Mouse (Mus musculus) left cerebral cortex, postnatal 36 days (tissue): Measurements from ENCODE around the gene Btbd35f11. TPM values are rescaled to one million over a fixed set of nuclear protein-coding genes. Genes with fewer than 3 reads are reported as not detected.
"Not testable (repeated sequence)": the region's sequence is repeated elsewhere in the genome, so short reads cannot be mapped to it uniquely, and the experiment has no call there.

Source experiments
- DNase-seq, 2 experiments: peaks; one replicate each; pipeline ENCODE4 v3.0.0; 2021 to 2022; ENCODE audit warnings: low spot score in 2 of 2, mixed read lengths in 1 of 2
- intact Hi-C: fragments of 180-260 bp; cut with DNase I; formaldehyde crosslinking; loops from one replicate; pipeline ENCODE4 v1.15.1; 2025
- total RNA-seq, 2 experiments: library from RNA; stranded (reverse); gene quantifications; 2 replicates each; pipeline ENCODE4 v1.2.3; 2021

Gene Btbd35f11
- total RNA-seq: not detected

DNA sequence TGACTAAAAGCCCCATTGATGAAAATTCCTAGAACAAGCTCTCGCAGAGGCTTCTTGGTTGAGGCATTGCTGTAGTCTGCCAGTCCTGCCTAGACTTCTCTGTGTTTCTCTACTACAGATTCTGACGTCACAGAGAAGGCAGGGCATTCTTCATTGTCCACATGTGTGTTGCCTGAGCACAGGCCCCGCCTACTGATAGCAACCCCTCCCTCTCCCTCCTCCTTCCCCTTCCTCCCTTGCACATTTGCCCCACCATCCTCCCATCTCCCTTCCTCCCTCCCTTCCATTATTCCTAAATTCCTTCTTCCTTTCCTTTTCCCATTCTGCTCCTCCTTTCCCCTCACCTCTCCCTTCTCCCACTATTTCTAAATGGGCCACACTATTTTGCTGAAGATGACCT is at the start of gene Btbd35f11:
Btbd35f11 (minus strand) TSS at position 101 of the 400 bp plus-strand sequence.
- intact Hi-C loops, DNase-seq: not testable (repeated sequence)

DNA sequence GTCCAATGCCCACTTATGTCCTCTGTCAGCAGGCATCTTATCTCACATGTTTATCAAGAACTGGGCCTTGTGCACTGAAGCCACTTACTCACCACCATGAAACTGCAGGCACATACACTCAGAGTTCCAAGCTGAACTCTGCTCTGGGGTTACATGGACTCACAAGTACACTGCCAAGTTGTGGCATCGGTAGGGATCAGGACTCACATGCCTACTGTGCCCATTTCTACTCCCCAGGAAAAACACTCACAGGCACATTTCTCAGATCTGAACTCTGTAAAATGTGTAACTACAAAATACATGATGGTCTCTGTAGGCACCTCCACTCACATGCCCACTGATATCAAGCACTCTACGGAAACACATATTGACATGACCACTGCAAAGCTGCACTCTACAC is 33.5 kb downstream of the Btbd35f11 start:
- intact Hi-C loops: not testable (repeated sequence)

More for the DNA sequence above, 33.5 kb downstream of the Btbd35f11 start:
- peak in 1 of 2 experiments; percentile 2 for DNase-seq

Other genes with a start within 250 kb of the Btbd35f11 start
- not detected for gene Btbd35f24, start 247.9 kb downstream of the Btbd35f11 start, total RNA-seq